Mouse (Mus musculus) central nervous system, embryonic 18 days (tissue): ENCODE data around the gene Rplp1. TPM values are rescaled to one million over a fixed set of nuclear protein-coding genes. Genes with fewer than 3 reads are reported as not detected.

Experiments
- polyA plus RNA-seq: library from polyadenylated mRNA; depleted of rRNA; stranded (reverse); fragments of >200 nt; gene quantifications from 2 replicates; pipeline ENCODE4 v1.2.3, GENCODE M21; 2012; rRNA removed

Rplp1 gene
- polyA plus RNA-seq, result 5,257 and 5,525 TPM in 2 replicates

DNA sequence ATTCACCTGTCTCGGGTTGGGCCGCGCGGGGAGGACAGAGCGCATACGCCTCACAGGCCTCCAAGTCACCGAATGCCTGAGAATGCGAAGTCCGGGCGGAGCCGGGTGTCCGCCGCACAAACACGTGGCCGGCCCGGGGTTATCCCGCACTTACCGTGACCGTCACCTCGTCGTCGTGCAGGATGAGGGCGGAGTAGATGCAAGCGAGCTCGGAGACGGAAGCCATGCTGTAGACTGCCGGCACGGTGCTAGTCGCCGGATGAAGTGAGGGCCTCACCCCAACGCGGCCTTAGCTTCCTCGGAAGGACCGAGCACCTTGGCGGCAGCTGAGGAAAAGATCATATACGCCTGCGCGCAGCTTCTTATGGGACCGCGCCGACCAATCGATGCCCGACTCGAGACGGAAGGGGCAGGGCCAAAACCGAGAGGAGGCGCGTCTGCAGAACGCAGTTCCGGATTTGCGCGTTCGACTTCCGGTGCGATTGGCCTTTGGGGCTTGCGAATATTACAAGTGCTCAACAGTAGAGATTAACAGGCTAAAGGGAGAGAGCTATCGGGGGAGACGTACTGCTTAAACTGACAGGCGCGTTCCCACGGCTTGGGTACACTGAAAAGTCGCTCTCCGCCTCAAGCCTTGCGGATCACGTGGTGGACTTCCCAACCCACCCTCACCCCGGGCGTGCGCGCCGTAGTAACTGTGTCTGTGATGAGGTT, at the start of gene Rplp1:
Gene Rplp1 (minus strand): TSS at position 340 of the 714 bp plus-strand sequence.

DNA sequence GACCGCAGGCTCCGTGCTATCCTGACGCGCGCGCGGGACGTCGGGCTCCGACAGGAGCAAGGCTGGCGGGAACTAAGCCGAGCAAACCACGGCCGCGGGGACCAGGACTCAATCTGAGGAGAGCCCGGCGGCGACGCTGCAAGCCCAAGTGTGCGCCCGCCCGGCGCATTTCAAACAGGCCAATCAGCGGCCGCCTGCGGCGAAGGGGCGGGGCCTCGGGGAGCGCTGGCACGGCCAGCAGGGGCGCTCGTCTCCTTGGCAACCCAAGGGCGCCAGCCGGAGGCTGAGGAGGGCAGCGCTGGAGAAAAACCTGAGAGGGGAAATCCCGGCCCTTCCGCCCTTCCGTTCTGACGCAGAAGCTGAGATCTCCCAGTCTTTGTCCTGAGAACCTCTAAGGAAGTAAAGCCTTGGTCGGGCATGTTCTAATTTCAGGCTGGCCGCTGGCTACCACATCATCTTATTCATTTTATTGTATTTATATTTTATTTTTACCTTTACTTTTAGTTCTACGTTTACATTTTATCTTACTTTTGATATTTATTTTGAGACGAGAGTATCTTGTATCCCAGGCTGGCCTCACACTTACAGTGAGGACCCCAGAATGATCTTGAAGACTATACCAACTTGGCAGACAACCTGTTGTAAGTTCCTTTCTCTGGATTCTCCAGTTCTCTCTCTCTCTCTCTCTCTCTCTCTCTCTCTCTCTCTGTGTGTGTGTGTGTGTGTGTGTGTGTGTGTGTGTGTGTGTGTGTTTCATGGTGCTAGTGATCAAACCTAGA, 32.5 kb upstream of the Rplp1 start, which contains the start of gene Kif23:
Gene Kif23 (minus strand): TSS at position 152 of the 779 bp plus-strand sequence.

Other genes with a start within 250 kb of the Rplp1 start
- gene Kif23, start 32.2 kb upstream of the Rplp1 start, polyA plus RNA-seq, result 11.5 and 11.7 TPM in 2 replicates
- gene Paqr5, start 112.3 kb upstream of the Rplp1 start, polyA plus RNA-seq, result 0.19 and 0.29 TPM in 2 replicates
- 14.2 and 15.1 TPM in 2 replicates for gene Glce, start 208.1 kb upstream of the Rplp1 start, polyA plus RNA-seq